Mouse (Mus musculus) layer of hippocampus, adult 11-12 months (tissue): ENCODE data around the gene Zbtb44.
"Not testable (repeated sequence)": the region's sequence is repeated elsewhere in the genome, so short reads cannot be mapped to it uniquely, and the experiment has no call there.

Experiments
- DNase-seq: peaks from one replicate; pipeline ENCODE4 v3.0.0; 2022; ENCODE audit warnings: low spot score

The Zbtb44 gene

GRCm38 (mm10) chr9:31030532-31031413 is at the start of gene Zbtb44:
Zbtb44 (plus strand) TSS chr9:31030644.
- peak; percentile 56 for DNase-seq

- no peak for DNase-seq
These were observed 44.7 kb upstream of the Zbtb44 start for GRCm38 (mm10) chr9:30985782-30986181.

- DNase-seq = no peak
These were observed 37.3 kb upstream of the Zbtb44 start for GRCm38 (mm10) chr9:30993106-30993505.

GRCm38 (mm10) chr9:30996590-30997562 is 33.6 kb upstream of the Zbtb44 start:
- DNase-seq = no peak

GRCm38 (mm10) chr9:31000641-31001040 is 29.8 kb upstream of the Zbtb44 start:
- no peak for DNase-seq

GRCm38 (mm10) chr9:31002528-31002927 is 27.9 kb upstream of the Zbtb44 start:
- DNase-seq = no peak

- DNase-seq = no peak
These were observed 21.1 kb upstream of the Zbtb44 start for GRCm38 (mm10) chr9:31009334-31009733.

- no peak for DNase-seq
These were observed 20.4 kb upstream of the Zbtb44 start for GRCm38 (mm10) chr9:31010040-31010439.

- no peak for DNase-seq
These were observed 19.7 kb upstream of the Zbtb44 start for GRCm38 (mm10) chr9:31010749-31011148.

GRCm38 (mm10) chr9:31011533-31011932 is 18.9 kb upstream of the Zbtb44 start:
- DNase-seq = no peak

GRCm38 (mm10) chr9:31012674-31013073 is 17.8 kb upstream of the Zbtb44 start:
- no peak for DNase-seq

GRCm38 (mm10) chr9:31013415-31013814 is 17.0 kb upstream of the Zbtb44 start:
- no peak for DNase-seq

- no peak for DNase-seq
These were observed 12.8 kb upstream of the Zbtb44 start for GRCm38 (mm10) chr9:31017616-31018015.

GRCm38 (mm10) chr9:31018158-31018557 is 12.3 kb upstream of the Zbtb44 start:
- DNase-seq = no peak

GRCm38 (mm10) chr9:31018705-31019104 is 11.7 kb upstream of the Zbtb44 start:
- no peak for DNase-seq

GRCm38 (mm10) chr9:31028251-31028650 is 2.2 kb upstream of the Zbtb44 start:
- no peak for DNase-seq

GRCm38 (mm10) chr9:31029751-31030511 is 513 bp upstream of the Zbtb44 start:
- peak; percentile 96 for DNase-seq

GRCm38 (mm10) chr9:31031414-31031843 is 985 bp downstream of the Zbtb44 start:
- DNase-seq = no peak

GRCm38 (mm10) chr9:31032546-31032945 is 2.1 kb downstream of the Zbtb44 start:
- no peak for DNase-seq

GRCm38 (mm10) chr9:31050208-31050607 is 19.8 kb downstream of the Zbtb44 start:
- DNase-seq = no peak

GRCm38 (mm10) chr9:31051509-31051908 is 21.1 kb downstream of the Zbtb44 start:
- not testable (repeated sequence) for DNase-seq

- DNase-seq = no peak
These were observed 28.3 kb downstream of the Zbtb44 start for GRCm38 (mm10) chr9:31058723-31059122.
